Mouse (Mus musculus): ENCODE results near the gene Creb3l2.
"Not testable (repeated sequence)": the region's sequence is repeated elsewhere in the genome, so short reads cannot be mapped to it uniquely, and the experiment has no call there.

Gene Creb3l2

GRCm38 (mm10) chr6:37442041-37442667, at the start of gene Creb3l2:
Gene Creb3l2 (minus strand): TSS chr6:37442146.
- peak; percentile 100 for DNase-seq (ENCODE audit: low read depth, low spot score)

- DNase-seq (ENCODE audit: low read depth, low spot score) = no peak
These were observed 44.6 kb upstream of the Creb3l2 start for GRCm38 (mm10) chr6:37486502-37486901.

- DNase-seq (ENCODE audit: low read depth, low spot score) = no peak
These were observed 42.7 kb upstream of the Creb3l2 start for GRCm38 (mm10) chr6:37484588-37485070.

GRCm38 (mm10) chr6:37483262-37483661, 41.3 kb upstream of the Creb3l2 start:
- no peak for DNase-seq (ENCODE audit: low read depth, low spot score)

GRCm38 (mm10) chr6:37481147-37481546, 39.2 kb upstream of the Creb3l2 start:
- no peak for DNase-seq (ENCODE audit: low read depth, low spot score)

- DNase-seq (ENCODE audit: low read depth, low spot score) = no peak
These were observed 38.1 kb upstream of the Creb3l2 start for GRCm38 (mm10) chr6:37480008-37480407.

- DNase-seq (ENCODE audit: low read depth, low spot score) = no peak
These were observed 36.5 kb upstream of the Creb3l2 start for GRCm38 (mm10) chr6:37478481-37478880.

GRCm38 (mm10) chr6:37473674-37474342, 31.9 kb upstream of the Creb3l2 start:
- DNase-seq (ENCODE audit: low read depth, low spot score) = no peak

- no peak for DNase-seq (ENCODE audit: low read depth, low spot score)
These were observed 28.3 kb upstream of the Creb3l2 start for GRCm38 (mm10) chr6:37470216-37470615.

- peak; percentile 62 for DNase-seq (ENCODE audit: low read depth, low spot score)
These were observed 23.9 kb upstream of the Creb3l2 start for GRCm38 (mm10) chr6:37465847-37466246.

- DNase-seq (ENCODE audit: low read depth, low spot score) = no peak
These were observed 23.4 kb upstream of the Creb3l2 start for GRCm38 (mm10) chr6:37465356-37465755.

GRCm38 (mm10) chr6:37464585-37464984, 22.6 kb upstream of the Creb3l2 start:
- no peak for DNase-seq (ENCODE audit: low read depth, low spot score)

- DNase-seq (ENCODE audit: low read depth, low spot score) = not testable (repeated sequence)
These were observed 21.9 kb upstream of the Creb3l2 start for GRCm38 (mm10) chr6:37463517-37464482.

GRCm38 (mm10) chr6:37460681-37461080, 18.7 kb upstream of the Creb3l2 start:
- no peak for DNase-seq (ENCODE audit: low read depth, low spot score)

GRCm38 (mm10) chr6:37459656-37460055, 17.7 kb upstream of the Creb3l2 start:
- DNase-seq (ENCODE audit: low read depth, low spot score) = not testable (repeated sequence)

- no peak for DNase-seq (ENCODE audit: low read depth, low spot score)
These were observed 16.2 kb upstream of the Creb3l2 start for GRCm38 (mm10) chr6:37457990-37458655.

- DNase-seq (ENCODE audit: low read depth, low spot score) = no peak
These were observed 13.6 kb upstream of the Creb3l2 start for GRCm38 (mm10) chr6:37455540-37455939.

- DNase-seq (ENCODE audit: low read depth, low spot score) = no peak
These were observed 11.1 kb upstream of the Creb3l2 start for GRCm38 (mm10) chr6:37453047-37453446.

GRCm38 (mm10) chr6:37451664-37452063, 9.7 kb upstream of the Creb3l2 start:
- no peak for DNase-seq (ENCODE audit: low read depth, low spot score)

- peak; percentile 76 for DNase-seq (ENCODE audit: low read depth, low spot score)
These were observed 5.9 kb upstream of the Creb3l2 start for GRCm38 (mm10) chr6:37447704-37448466.

GRCm38 (mm10) chr6:37442781-37443180, 835 bp upstream of the Creb3l2 start:
- no peak for DNase-seq (ENCODE audit: low read depth, low spot score)

All from forelimb bud, embryonic 11.5 days (tissue).